Mouse (Mus musculus) cerebellum, adult 2 months (tissue): ENCODE data around the gene Cda.

Experiments used
- CTCF ChIP-seq: fragments of 200-500 bp; IDR thresholded peaks from 2 replicates; pipeline ENCODE4 v1.5.1; 2011; ENCODE audit warnings: low read depth, mild to moderate bottlenecking, control low read depth, low read length, moderate library complexity, borderline replicate concordance; ENCODE audit not compliant: insufficient read depth
- POLR2A ChIP-seq: fragments of 200-500 bp; IDR thresholded peaks from 2 replicates; pipeline ENCODE4 v1.6.1; 2011; ENCODE audit warnings: low read length, control low read depth, borderline replicate concordance; ENCODE audit not compliant: insufficient read depth

DNA sequence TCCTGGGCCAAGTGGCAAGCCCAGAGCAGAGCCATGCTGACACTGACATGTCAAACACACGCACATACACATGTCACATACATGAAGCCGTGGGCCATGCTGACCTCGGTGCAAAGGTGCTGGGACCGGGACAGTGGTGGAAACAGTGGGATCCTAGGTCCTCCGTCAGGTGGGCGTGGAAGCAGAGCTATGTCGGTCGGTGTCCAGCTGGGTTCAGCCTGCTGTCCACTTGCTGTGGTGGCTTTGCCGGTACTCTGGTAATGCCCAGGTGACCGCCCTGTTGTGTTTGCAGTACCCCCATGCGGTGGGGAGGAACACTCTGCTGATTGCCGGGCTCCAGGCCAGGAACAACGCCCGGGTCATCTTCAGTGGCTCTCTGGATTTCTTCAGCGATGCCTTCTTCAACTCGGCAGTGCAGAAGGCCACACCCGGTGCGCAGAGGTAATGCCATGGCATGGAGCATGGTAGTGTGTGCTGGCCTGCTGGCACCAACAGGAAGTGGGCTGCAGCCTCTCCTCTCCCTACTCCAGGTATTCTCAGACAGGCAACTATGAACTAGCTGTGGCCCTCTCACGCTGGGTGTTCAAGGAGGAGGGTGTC is 57.4 kb downstream of the Cda start:
- TF ChIP-seq POLR2A (no peak), CTCF (no peak)
